Mouse (Mus musculus): Measurements from ENCODE around the gene Sh2d3c. TPM values are rescaled to one million over a fixed set of nuclear protein-coding genes. Genes with fewer than 3 reads are reported as not detected.
A peak's percentile ranks its signal among the peaks of the same experiment; 100 is the strongest.

Sh2d3c gene
- total RNA-seq, 2 experiments from 2014 or later: 18.7 to 19.1 TPM

GRCm38 (mm10) chr2:32699680-32700079 is 21.2 kb upstream of the Sh2d3c start:
- DNase-seq: no peak

- DNase-seq: no peak
These were observed 19.7 kb upstream of the Sh2d3c start for GRCm38 (mm10) chr2:32700966-32701743.

GRCm38 (mm10) chr2:32703046-32703445 is 17.8 kb upstream of the Sh2d3c start:
- DNase-seq: no peak

- DNase-seq: no peak
These were observed 16.8 kb upstream of the Sh2d3c start, which contains the start of gene Fpgs for GRCm38 (mm10) chr2:32704021-32704421. Gene Fpgs, minus strand, starts transcription at chr2:32704145.

GRCm38 (mm10) chr2:32705018-32705417 is 15.8 kb upstream of the Sh2d3c start:
- no peak for DNase-seq

- DNase-seq: no peak
These were observed 13.9 kb upstream of the Sh2d3c start for GRCm38 (mm10) chr2:32706971-32707370.

GRCm38 (mm10) chr2:32708643-32709042 is 12.2 kb upstream of the Sh2d3c start:
- peak in 1 of 2 experiments; percentile 29 for DNase-seq

- no peak for DNase-seq
These were observed 11.2 kb upstream of the Sh2d3c start for GRCm38 (mm10) chr2:32709521-32710137.

- no peak for DNase-seq
These were observed 10.4 kb upstream of the Sh2d3c start for GRCm38 (mm10) chr2:32710425-32710824.

GRCm38 (mm10) chr2:32711301-32712056 is 9.4 kb upstream of the Sh2d3c start:
- no peak for DNase-seq

- DNase-seq: peak; percentile 47 to 53
These were observed 8.7 kb upstream of the Sh2d3c start for GRCm38 (mm10) chr2:32712108-32712551.

GRCm38 (mm10) chr2:32712586-32712933 is 8.3 kb upstream of the Sh2d3c start:
- peak in 1 of 2 experiments; percentile 94 for DNase-seq

GRCm38 (mm10) chr2:32712934-32713817 is 7.7 kb upstream of the Sh2d3c start, which contains the start of gene Cdk9:
Gene Cdk9, minus strand, starts transcription at chr2:32713076.
- peak; percentile 93 to 95 for DNase-seq

- no peak for DNase-seq
These were observed 6.5 kb upstream of the Sh2d3c start for GRCm38 (mm10) chr2:32714117-32714986.

- DNase-seq: no peak
These were observed 5.8 kb upstream of the Sh2d3c start for GRCm38 (mm10) chr2:32714987-32715425.

- peak; percentile 33 to 38 for DNase-seq
These were observed 2.1 kb upstream of the Sh2d3c start for GRCm38 (mm10) chr2:32718761-32719160.

GRCm38 (mm10) chr2:32720053-32720452 is 802 bp upstream of the Sh2d3c start:
- DNase-seq: no peak

GRCm38 (mm10) chr2:32722046-32722445 is 1.2 kb downstream of the Sh2d3c start:
- DNase-seq: no peak

GRCm38 (mm10) chr2:32722581-32722980 is 1.7 kb downstream of the Sh2d3c start:
- no peak for DNase-seq

GRCm38 (mm10) chr2:32724149-32724548 is 3.3 kb downstream of the Sh2d3c start:
- no peak for DNase-seq
